Mouse (Mus musculus) embryonic fibroblast, embryonic 13.5 days (primary cell): ENCODE results near the gene Aldob. TPM values are rescaled to one million over a fixed set of nuclear protein-coding genes. Genes with fewer than 3 reads are reported as not detected.
"Not testable (repeated sequence)": the region's sequence is repeated elsewhere in the genome, so short reads cannot be mapped to it uniquely, and the experiment has no call there.

ENCODE experiments used
- H3K27ac ChIP-seq: 2 replicates; pipeline ENCODE4 v1.5.1; 2012; ENCODE audit warnings: low read length, control low read depth, inconsistent platforms; ENCODE audit not compliant: insufficient read depth
- H3K4me1 ChIP-seq: 2 replicates; pipeline ENCODE4 v1.6.1; 2011; ENCODE audit warnings: low read length; ENCODE audit not compliant: control insufficient read depth, insufficient read depth
- H3K4me3 ChIP-seq: 2 replicates; pipeline ENCODE4 v1.5.1; 2011; ENCODE audit warnings: mild to moderate bottlenecking, control low read depth, low read length; ENCODE audit not compliant: insufficient read depth
- CTCF ChIP-seq: IDR thresholded peaks from 2 replicates; pipeline ENCODE4 v1.5.1; 2011; ENCODE audit warnings: mild to moderate bottlenecking, control low read depth, low read length, moderate library complexity, borderline replicate concordance; ENCODE audit not compliant: insufficient read depth
- POLR2A ChIP-seq: IDR thresholded peaks from 2 replicates; pipeline ENCODE4 v1.6.1; 2011; ENCODE audit warnings: low read depth, mild to moderate bottlenecking, control low read depth, low read length, moderate library complexity
- polyA plus RNA-seq: library from polyadenylated mRNA; stranded (reverse); fragments of >200 nt; gene quantifications from 2 replicates; pipeline ENCODE4 v1.2.4, GENCODE M21; 2011; ENCODE audit warnings: low read depth; ENCODE audit not compliant: missing spikeins, insufficient read length

The Aldob gene
- polyA plus RNA-seq, 1 experiment, result not detected

- H3K27ac ChIP-seq, result no peak overlapping the region
- H3K4me3 ChIP-seq, result no peak overlapping the region
- H3K4me1 ChIP-seq, result no peaks in the 10 kb centered on the region
- TF ChIP-seq CTCF, result no peak
- no peak for TF ChIP-seq POLR2A
These were observed 9.7 kb downstream of the Aldob start for GRCm38 (mm10) chr4:49539665-49540064.

- Histone ChIP-seq H3K27ac (no peak overlapping the region), H3K4me3 (no peak overlapping the region), H3K4me1 (no peaks in the 10 kb centered on the region)
- TF ChIP-seq POLR2A (no peak), CTCF (no peak)
These were observed 12.7 kb downstream of the Aldob start for GRCm38 (mm10) chr4:49536671-49537070.

GRCm38 (mm10) chr4:49535675-49536294 lies 13.6 kb downstream of the Aldob start:
- Histone ChIP-seq H3K27ac (no peak overlapping the region), H3K4me3 (no peak overlapping the region), H3K4me1 (no peaks in the 10 kb centered on the region)
- TF ChIP-seq POLR2A (no peak), CTCF (no peak)

- H3K27ac ChIP-seq, result no peak overlapping the region
- H3K4me3 ChIP-seq, result no peak overlapping the region
- no peaks in the 10 kb centered on the region for H3K4me1 ChIP-seq
- no peak for TF ChIP-seq POLR2A
- no peak for TF ChIP-seq CTCF
These were observed 14.3 kb downstream of the Aldob start for GRCm38 (mm10) chr4:49535036-49535435.

GRCm38 (mm10) chr4:49522576-49522975 lies 26.8 kb downstream of the Aldob start:
- TF ChIP-seq CTCF, result no peak
- no peak for TF ChIP-seq POLR2A
- no peak overlapping the region for H3K4me3 ChIP-seq
- no peak overlapping the region for H3K27ac ChIP-seq
- H3K4me1 ChIP-seq, result peaks cover 4% of the 10 kb centered on the region; the same call in 1 of the 2 replicates

- no peak for TF ChIP-seq POLR2A
- TF ChIP-seq CTCF, result no peak
- no peak overlapping the region for H3K27ac ChIP-seq
- H3K4me1 ChIP-seq, result peaks cover 4% of the 10 kb centered on the region; the same call in 1 of the 2 replicates
- peak overlapping the region; percentile 95 for H3K4me3 ChIP-seq
These were observed 28.0 kb downstream of the Aldob start for GRCm38 (mm10) chr4:49521346-49521745.

- Histone ChIP-seq H3K27ac (peak within 1 kb of the TSS; percentile 29), H3K4me3 (peak within 1 kb of the TSS; percentile 95), H3K4me1 (peaks cover 4% of the 10 kb centered on the region; the same call in 1 of the 2 replicates)
- TF ChIP-seq CTCF, result no peak
- TF ChIP-seq POLR2A, result peak; percentile 88
These were observed 28.6 kb downstream of the Aldob start, which contains the start of the genes Mrpl50 and Zfp189 for GRCm38 (mm10) chr4:49520572-49521340. TSS of gene Mrpl50 (minus strand) at chr4:49521093. TSS of gene Zfp189 (plus strand) at chr4:49521176.

- peaks cover 4% of the 10 kb centered on the region; the same call in 1 of the 2 replicates for H3K4me1 ChIP-seq
- no peak overlapping the region for H3K27ac ChIP-seq
- TF ChIP-seq CTCF, result no peak
- TF ChIP-seq POLR2A, result no peak
- H3K4me3 ChIP-seq, result no peak overlapping the region
These were observed 29.9 kb downstream of the Aldob start for GRCm38 (mm10) chr4:49519476-49519875.

GRCm38 (mm10) chr4:49514441-49514840 lies 34.9 kb downstream of the Aldob start:
- no peaks in the 10 kb centered on the region for H3K4me1 ChIP-seq
- H3K27ac ChIP-seq, result no peak overlapping the region
- no peak for TF ChIP-seq CTCF
- no peak for TF ChIP-seq POLR2A
- H3K4me3 ChIP-seq, result no peak overlapping the region

- no peak overlapping the region for H3K27ac ChIP-seq
- H3K4me1 ChIP-seq, result no peaks in the 10 kb centered on the region
- no peak for TF ChIP-seq CTCF
- TF ChIP-seq POLR2A, result no peak
- H3K4me3 ChIP-seq, result no peak overlapping the region
These were observed 36.7 kb downstream of the Aldob start for GRCm38 (mm10) chr4:49512636-49513035.

- H3K4me1 ChIP-seq, H3K4me3 ChIP-seq, H3K27ac ChIP-seq: not testable (repeated sequence)
These were observed 39.0 kb downstream of the Aldob start for GRCm38 (mm10) chr4:49510236-49510835.
